Mouse (Mus musculus) adrenal gland, adult 8-10 months (tissue): ENCODE results near the gene Il17rb. TPM values are rescaled to one million over a fixed set of nuclear protein-coding genes. Genes with fewer than 3 reads are reported as not detected.

Experiments used
- DNase-seq: peaks from one replicate; pipeline ENCODE4 v3.0.0; 2022
- total RNA-seq, 4 experiments: library from RNA; stranded (reverse); gene quantifications; 2 replicates each; pipeline ENCODE4 v1.2.4; 2022

Gene Il17rb
- total RNA-seq: 1 to 10 TPM; 1.1 to 3.5 (median 2.2) TPM

DNA sequence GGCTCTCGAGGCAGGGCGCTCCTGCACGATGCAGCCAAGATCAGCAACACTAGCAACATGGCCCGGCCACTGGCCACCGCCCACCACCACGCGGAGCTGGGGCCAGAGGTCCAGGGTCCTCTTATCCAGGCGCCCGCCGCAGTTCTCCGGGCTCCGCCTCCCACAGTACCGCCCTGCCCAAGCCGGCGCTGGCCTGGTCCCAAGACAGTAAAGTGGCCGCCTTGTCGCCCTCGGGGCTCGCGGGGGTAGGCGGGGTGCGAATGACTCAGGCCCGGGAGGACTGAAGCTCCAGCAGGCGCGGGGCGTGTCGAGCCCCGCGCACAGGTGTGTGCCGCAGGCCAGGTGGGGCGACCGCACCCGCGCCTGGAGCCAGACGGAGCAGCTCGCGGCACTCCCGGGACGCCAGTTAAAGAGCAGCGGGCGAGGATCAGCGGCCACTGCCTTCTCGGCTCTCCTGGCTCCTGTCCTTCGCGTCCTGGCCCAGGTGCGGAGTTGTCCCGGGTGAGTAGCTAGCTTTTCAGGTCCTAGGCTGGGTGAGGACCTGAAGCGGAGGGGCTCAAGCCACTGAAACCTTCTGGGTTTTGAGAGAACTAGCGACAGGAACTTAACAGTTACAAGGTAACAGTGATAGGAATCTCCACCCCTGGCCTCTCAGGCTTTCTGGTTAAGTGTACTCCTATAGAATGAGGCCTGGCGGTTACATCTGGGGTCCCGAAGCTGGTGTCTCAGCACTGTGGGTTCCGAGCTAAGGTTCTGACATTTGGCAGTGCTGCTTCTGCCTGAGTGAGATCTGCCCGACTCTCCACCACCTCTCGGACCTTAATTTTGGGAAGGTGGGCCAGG is at the start of gene Il17rb, which contains the start of gene Chdh:
Gene Il17rb (minus strand): TSS at position 164 of the 843 bp plus-strand sequence.
Gene Chdh (plus strand): TSS at position 291 of the 843 bp plus-strand sequence.
- DNase-seq: peak; percentile 53

- no peak for DNase-seq
Observed at GRCm38 (mm10) chr14:30056031-30056766, 47.5 kb upstream of the Il17rb start.

- no peak for DNase-seq
Observed at GRCm38 (mm10) chr14:30054922-30055321, 46.2 kb upstream of the Il17rb start.

- DNase-seq: no peak
Observed at GRCm38 (mm10) chr14:30050280-30050679, 41.6 kb upstream of the Il17rb start.

DNA sequence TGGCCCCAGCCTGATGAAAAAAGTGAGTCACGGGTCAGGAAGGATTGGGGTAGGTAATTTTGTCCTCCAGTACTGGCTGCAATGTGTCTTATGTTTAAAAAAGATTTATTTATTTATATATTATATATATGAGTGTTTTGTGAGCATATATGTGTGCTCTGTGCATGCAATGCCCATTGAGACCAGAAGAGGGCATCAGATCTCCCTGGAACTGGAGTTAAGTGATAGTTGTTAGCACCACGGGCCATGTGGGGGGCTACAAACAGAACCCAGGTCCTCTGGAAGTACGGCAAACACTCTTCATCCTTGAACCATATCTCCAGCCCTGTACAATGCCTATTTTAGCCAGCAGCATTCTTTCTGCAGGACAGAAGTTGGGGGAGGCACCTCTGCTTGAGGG is 39.4 kb upstream of the Il17rb start:
- DNase-seq: no peak

GRCm38 (mm10) chr14:30046976-30047375 is 38.3 kb upstream of the Il17rb start:
- DNase-seq: no peak

DNA sequence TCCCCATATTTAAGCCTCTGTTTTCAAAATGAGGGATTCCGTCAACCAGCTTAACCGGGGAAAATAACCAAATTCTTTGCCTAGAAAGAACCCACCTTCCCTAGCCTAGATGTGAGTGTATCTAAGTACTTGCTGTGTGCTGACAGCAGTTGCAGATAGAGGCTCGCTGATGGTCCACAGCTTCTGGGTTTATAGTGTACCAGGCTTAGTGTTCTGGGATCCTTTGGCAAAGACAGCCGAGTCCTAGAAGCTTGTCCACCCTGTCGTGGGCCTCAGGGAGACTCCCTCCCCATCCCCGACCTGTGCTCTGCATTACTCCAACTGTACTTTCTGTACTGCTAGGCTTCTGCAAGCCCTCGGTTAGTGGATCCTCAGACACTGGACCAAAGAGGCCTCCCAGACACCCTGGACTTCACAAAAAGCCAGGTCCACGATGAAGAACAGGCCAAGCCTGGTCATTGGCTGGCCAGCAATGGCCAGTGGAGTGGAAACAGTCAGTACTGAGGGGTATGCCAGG is 37.1 kb upstream of the Il17rb start:
- DNase-seq: no peak

- no peak for DNase-seq
Observed at GRCm38 (mm10) chr14:30045239-30045638, 36.5 kb upstream of the Il17rb start.

- DNase-seq: no peak
Observed at GRCm38 (mm10) chr14:30043356-30043940, 34.8 kb upstream of the Il17rb start.

- no peak for DNase-seq
Observed at GRCm38 (mm10) chr14:30041836-30042235, 33.1 kb upstream of the Il17rb start.

DNA sequence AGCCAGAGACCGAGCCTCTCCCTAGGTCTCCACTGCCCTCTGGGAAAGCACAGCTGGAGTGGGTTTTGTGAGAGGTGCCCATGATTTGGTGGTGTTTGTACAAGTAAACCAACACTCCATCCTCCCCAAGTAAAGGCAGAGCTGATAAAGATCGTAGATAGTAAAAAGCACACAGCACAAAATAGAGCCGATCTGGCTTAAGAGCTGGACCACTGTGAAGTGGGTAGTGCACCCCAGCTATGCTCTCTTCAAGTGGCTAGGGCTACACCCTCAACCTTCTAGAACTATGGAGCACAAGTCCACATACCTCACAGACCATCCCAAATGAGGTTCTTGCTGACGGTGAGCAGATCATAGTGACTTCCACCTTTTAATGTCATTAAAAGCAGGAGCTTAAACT is 30.7 kb upstream of the Il17rb start:
- no peak for DNase-seq

GRCm38 (mm10) chr14:30038431-30038830 is 29.7 kb upstream of the Il17rb start:
- no peak for DNase-seq

GRCm38 (mm10) chr14:30033405-30033804 is 24.7 kb upstream of the Il17rb start:
- DNase-seq: no peak

- DNase-seq: no peak
Observed at GRCm38 (mm10) chr14:30027378-30027777, 18.7 kb upstream of the Il17rb start.

GRCm38 (mm10) chr14:30024387-30024786 is 15.7 kb upstream of the Il17rb start:
- no peak for DNase-seq

DNA sequence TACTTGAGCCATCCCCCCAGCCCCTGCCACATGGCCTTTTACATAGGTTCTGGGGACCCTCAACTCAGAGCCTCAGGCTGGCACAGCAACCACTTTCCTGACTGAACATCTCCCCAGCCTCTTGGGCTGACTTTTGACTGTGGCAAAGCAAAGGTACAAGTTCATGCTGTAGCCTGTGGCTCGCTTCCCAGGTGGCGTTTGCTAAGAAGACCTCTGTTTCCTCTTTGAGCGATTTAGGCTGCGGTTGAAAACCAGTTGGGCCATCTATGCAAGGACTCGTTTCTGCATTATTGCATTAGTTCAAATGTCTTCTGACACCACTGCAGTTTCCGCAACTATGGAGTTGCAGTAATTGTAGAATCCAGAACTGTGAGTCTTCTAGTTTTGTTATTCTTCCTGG is 13.8 kb upstream of the Il17rb start:
- no peak for DNase-seq

GRCm38 (mm10) chr14:30019792-30020575 is 11.3 kb upstream of the Il17rb start:
- no peak for DNase-seq

- no peak for DNase-seq
Observed at GRCm38 (mm10) chr14:30019375-30019774, 10.7 kb upstream of the Il17rb start.

- DNase-seq: no peak
Observed at GRCm38 (mm10) chr14:30018846-30019245, 10.2 kb upstream of the Il17rb start.

- no peak for DNase-seq
Observed at GRCm38 (mm10) chr14:30018463-30018801, 9.7 kb upstream of the Il17rb start.

GRCm38 (mm10) chr14:30017794-30018462 is 9.2 kb upstream of the Il17rb start:
- no peak for DNase-seq

- no peak for DNase-seq
Observed at GRCm38 (mm10) chr14:30016666-30017065, 8.0 kb upstream of the Il17rb start.
